Mouse (Mus musculus) cerebellum, adult (tissue): ENCODE results near the gene Prkce.

ENCODE experiments used
- ATAC-seq: cut with Nextera tagmentation; 2 replicates; pipeline ENCODE4 v1.9.2; 2017; ENCODE audit warnings: mild to moderate bottlenecking, moderate library complexity, mixed read lengths; ENCODE audit not compliant: insufficient number of reproducible peaks, low FRiP score, low TSS enrichment

The Prkce gene

GRCm38 (mm10) chr17:86354896-86355295, 187.3 kb downstream of the Prkce start:
- ATAC-seq = no peak

- no peak for ATAC-seq
Observed at GRCm38 (mm10) chr17:86355318-86355717, 187.7 kb downstream of the Prkce start.

GRCm38 (mm10) chr17:86355772-86356451, 188.3 kb downstream of the Prkce start:
- ATAC-seq = no peak

GRCm38 (mm10) chr17:86358388-86358787, 190.8 kb downstream of the Prkce start:
- no peak for ATAC-seq

GRCm38 (mm10) chr17:86358847-86359246, 191.3 kb downstream of the Prkce start:
- no peak for ATAC-seq

GRCm38 (mm10) chr17:86360849-86361248, 193.3 kb downstream of the Prkce start:
- ATAC-seq = no peak

GRCm38 (mm10) chr17:86363356-86363755, 195.8 kb downstream of the Prkce start:
- ATAC-seq = no peak

GRCm38 (mm10) chr17:86364349-86365075, 196.9 kb downstream of the Prkce start:
- no peak for ATAC-seq

- no peak for ATAC-seq
Observed at GRCm38 (mm10) chr17:86366919-86367318, 199.3 kb downstream of the Prkce start.

- ATAC-seq = no peak
Observed at GRCm38 (mm10) chr17:86367676-86368075, 200.1 kb downstream of the Prkce start.

- ATAC-seq = no peak
Observed at GRCm38 (mm10) chr17:86370106-86370742, 202.6 kb downstream of the Prkce start.

- ATAC-seq = no peak
Observed at GRCm38 (mm10) chr17:86371101-86371561, 203.5 kb downstream of the Prkce start.

GRCm38 (mm10) chr17:86376389-86376788, 208.8 kb downstream of the Prkce start:
- ATAC-seq = no peak

GRCm38 (mm10) chr17:86377863-86378262, 210.3 kb downstream of the Prkce start:
- ATAC-seq = no peak

GRCm38 (mm10) chr17:86378611-86379010, 211.0 kb downstream of the Prkce start:
- ATAC-seq = no peak

GRCm38 (mm10) chr17:86379405-86380137, 212.0 kb downstream of the Prkce start:
- ATAC-seq = no peak

- ATAC-seq = no peak
Observed at GRCm38 (mm10) chr17:86381464-86381863, 213.9 kb downstream of the Prkce start.

- no peak for ATAC-seq
Observed at GRCm38 (mm10) chr17:86382885-86383284, 215.3 kb downstream of the Prkce start.

GRCm38 (mm10) chr17:86383699-86384572, 216.4 kb downstream of the Prkce start:
- no peak for ATAC-seq

GRCm38 (mm10) chr17:86392475-86392874, 224.9 kb downstream of the Prkce start:
- ATAC-seq = no peak
